Mouse (Mus musculus): ENCODE data around the gene Hoxb3.

The Hoxb3 gene

GRCm38 (mm10) chr11:96323154-96323553 lies at the start of gene Hoxb3:
TSS of gene Hoxb3 (plus strand) at chr11:96323326.
- no peak for DNase-seq

- no peak for DNase-seq
These were observed 48.7 kb upstream of the Hoxb3 start for GRCm38 (mm10) chr11:96274428-96274827.

GRCm38 (mm10) chr11:96275896-96276295 lies 47.2 kb upstream of the Hoxb3 start:
- DNase-seq = no peak

- no peak for DNase-seq
These were observed 45.7 kb upstream of the Hoxb3 start for GRCm38 (mm10) chr11:96277151-96278044.

- DNase-seq = no peak
These were observed 44.8 kb upstream of the Hoxb3 start for GRCm38 (mm10) chr11:96278324-96278723.

- DNase-seq = peak; percentile 36 to 42
These were observed 44.4 kb upstream of the Hoxb3 start for GRCm38 (mm10) chr11:96278773-96279172.

GRCm38 (mm10) chr11:96279421-96280233 lies 43.5 kb upstream of the Hoxb3 start:
- no peak for DNase-seq

- DNase-seq = no peak
These were observed 42.4 kb upstream of the Hoxb3 start for GRCm38 (mm10) chr11:96280399-96281378.

GRCm38 (mm10) chr11:96281396-96281795 lies 41.7 kb upstream of the Hoxb3 start:
- no peak for DNase-seq

GRCm38 (mm10) chr11:96281855-96282570 lies 41.1 kb upstream of the Hoxb3 start, which contains the start of gene Hoxb8:
TSS of gene Hoxb8 (plus strand) at chr11:96281905.
- DNase-seq = no peak

- DNase-seq = no peak
These were observed 40.2 kb upstream of the Hoxb3 start for GRCm38 (mm10) chr11:96282795-96283430.

GRCm38 (mm10) chr11:96284041-96284749 lies 38.9 kb upstream of the Hoxb3 start:
- no peak for DNase-seq

GRCm38 (mm10) chr11:96284774-96285734 lies 38.1 kb upstream of the Hoxb3 start:
- no peak for DNase-seq

GRCm38 (mm10) chr11:96285771-96286738 lies 37.1 kb upstream of the Hoxb3 start, which contains the start of gene Hoxb7:
TSS of gene Hoxb7 (plus strand) at chr11:96286623.
- DNase-seq = no peak

GRCm38 (mm10) chr11:96286739-96287385 lies 36.3 kb upstream of the Hoxb3 start:
- DNase-seq = no peak

- no peak for DNase-seq
These were observed 35.7 kb upstream of the Hoxb3 start for GRCm38 (mm10) chr11:96287411-96287810.

- DNase-seq = no peak
These were observed 34.5 kb upstream of the Hoxb3 start for GRCm38 (mm10) chr11:96288455-96289221.
